Mouse (Mus musculus): ENCODE measurements at regions not wholly inside any gene's neighbourhood (a gene's known extent, or its start where the extent isn't known, plus 50 kb on each side); places are given as distances from the start of the nearest gene placed in this dataset.

- TF ChIP-seq POLR2A (IDR thresholded peaks at IDR 0.05; ENCODE audit: borderline replicate concordance, extremely low read depth, low read depth, low read length) (no peak), CTCF (IDR thresholded peaks at IDR 0.05; ENCODE audit: insufficient read depth, low read length) (no peak)
These were observed 1056.6 kb downstream of the 9330182O14Rik start for GRCm38 (mm10) chr15:41190792-41191191.
